Mouse (Mus musculus) lung, adult 2 months (tissue): ENCODE results near the gene She. TPM values are rescaled to one million over a fixed set of nuclear protein-coding genes. Genes with fewer than 3 reads are reported as not detected.

Experiments used
- DNase-seq: peaks from one replicate; pipeline ENCODE4 v3.0.0; 2022
- H3K4me1 ChIP-seq: fragments of 200-500 bp; 2 replicates; pipeline ENCODE4 v1.6.1; 2011; ENCODE audit warnings: low read length; ENCODE audit not compliant: control insufficient read depth, insufficient read depth
- H3K4me3 ChIP-seq: fragments of 200-500 bp; replicated peaks from 2 replicates; pipeline ENCODE3; 2011; ENCODE audit warnings: low read depth, mild to moderate bottlenecking, control low read depth, low read length; ENCODE audit errors: extremely low read depth
- CTCF ChIP-seq: fragments of 200-500 bp; IDR thresholded peaks from 2 replicates; pipeline ENCODE4 v1.5.1; 2011; ENCODE audit warnings: mild to moderate bottlenecking, low read length, control low read depth; ENCODE audit not compliant: insufficient read depth
- POLR2A ChIP-seq: fragments of 200-500 bp; IDR thresholded peaks from 2 replicates; pipeline ENCODE4 v1.6.1; 2011; ENCODE audit warnings: low read depth, mild to moderate bottlenecking, control low read depth, low read length, borderline replicate concordance; ENCODE audit errors: extremely low read depth
- WGBS: fragments of 180-500 bp; shearing (Covaris S2); methylation state at CpG from one replicate; pipeline ENCODE4 v1.1.7; 2018; 5-methylcytosine and 5-hydroxymethylcytosine counted together
- polyA plus RNA-seq: library from polyadenylated mRNA; depleted of rRNA; stranded (reverse); fragments of >200 nt; gene quantifications from 2 replicates; pipeline ENCODE4 v1.2.3, GENCODE M21; 2012

The She gene
- polyA plus RNA-seq, 1 experiment, result 15.1 TPM

- WGBS, result 70% methylated on average over 4 of the region's 4 CpGs
- no peak for DNase-seq
- TF ChIP-seq POLR2A (no peak), CTCF (no peak)
- H3K4me1 ChIP-seq, result peaks cover 10% of the 10 kb centered on the region; the same call in 1 of the 2 replicates
- H3K4me3 ChIP-seq, result no peak overlapping the region
Measured at GRCm38 (mm10) chr3:89876469-89876868, 45.3 kb downstream of the She start.

- Histone ChIP-seq H3K4me3 (no peak overlapping the region), H3K4me1 (peaks cover 8% of the 10 kb centered on the region; the same call in 1 of the 2 replicates)
- no peak for DNase-seq
- no peak for TF ChIP-seq POLR2A
- TF ChIP-seq CTCF, result no peak
- 82% methylated on average over 8 of the region's 8 CpGs for WGBS
Measured at GRCm38 (mm10) chr3:89877129-89877528, 46.0 kb downstream of the She start.

- DNase-seq, result no peak
- Histone ChIP-seq H3K4me3 (no peak overlapping the region), H3K4me1 (peaks cover 3% of the 10 kb centered on the region; the same call in 1 of the 2 replicates)
- WGBS, result 70% methylated on average over 3 of the region's 3 CpGs
- TF ChIP-seq POLR2A, result no peak
- TF ChIP-seq CTCF, result no peak
Measured at GRCm38 (mm10) chr3:89878456-89878855, 47.3 kb downstream of the She start.

DNA sequence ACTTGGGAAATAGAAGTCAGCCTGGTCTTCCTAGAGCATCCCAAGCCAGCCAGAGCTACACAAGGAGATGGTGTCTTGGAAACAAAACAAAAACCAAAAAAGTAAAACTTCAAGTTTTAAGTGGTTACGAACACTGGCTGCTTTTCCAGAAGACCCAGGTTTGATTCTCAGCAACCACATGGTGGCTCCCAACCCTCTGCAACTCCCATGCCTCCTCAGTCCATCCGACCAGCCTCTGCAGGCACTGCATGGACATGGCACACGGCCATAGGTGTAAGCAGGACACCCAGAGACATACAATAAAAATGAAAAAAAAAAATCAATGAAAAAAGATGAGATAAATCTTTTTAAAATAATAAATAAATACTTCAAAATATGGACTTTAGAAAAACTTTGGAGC lies 48.2 kb downstream of the She start:
- 63% methylated on average over 3 of the region's 3 CpGs for WGBS
- TF ChIP-seq CTCF (no peak), POLR2A (no peak)
- Histone ChIP-seq H3K4me3 (no peak overlapping the region), H3K4me1 (peaks cover 3% of the 10 kb centered on the region; the same call in 1 of the 2 replicates)
- DNase-seq, result no peak

- H3K4me3 ChIP-seq, result no peak overlapping the region
- no peak for DNase-seq
- 67% methylated on average over 5 of the region's 5 CpGs for WGBS
- TF ChIP-seq CTCF (no peak), POLR2A (no peak)
- peaks cover 3% of the 10 kb centered on the region; the same call in 1 of the 2 replicates for H3K4me1 ChIP-seq
Measured at GRCm38 (mm10) chr3:89880036-89880851, 49.1 kb downstream of the She start.

- no peak overlapping the region for H3K4me3 ChIP-seq
- DNase-seq, result no peak
- TF ChIP-seq POLR2A, result no peak
- TF ChIP-seq CTCF, result no peak
- H3K4me1 ChIP-seq, result peaks cover 3% of the 10 kb centered on the region; the same call in 1 of the 2 replicates
- 86% methylated on average over 8 of the region's 8 CpGs for WGBS
Measured at GRCm38 (mm10) chr3:89882556-89883181, 51.5 kb downstream of the She start.

DNA sequence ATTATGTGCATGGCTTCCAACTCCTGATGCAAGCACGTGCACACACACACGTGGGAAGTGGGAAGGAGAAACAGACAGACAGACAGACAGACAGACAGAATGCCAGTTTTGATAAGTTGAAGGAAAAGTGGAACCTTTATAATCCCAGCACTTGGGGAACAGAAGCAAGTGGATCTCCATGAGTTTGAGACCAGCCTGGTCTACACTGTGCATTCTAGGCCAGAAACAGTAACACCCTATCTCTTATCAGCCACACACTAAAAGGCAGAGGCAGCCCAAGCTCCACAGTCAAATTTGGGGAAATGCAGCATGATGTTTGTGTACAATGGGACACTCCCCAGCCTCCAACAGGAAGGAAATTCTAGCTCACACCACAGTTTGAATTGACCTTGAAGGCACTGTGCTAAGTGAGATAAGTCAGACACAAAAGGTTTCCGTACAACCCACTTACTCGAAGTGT lies 52.4 kb downstream of the She start:
- Histone ChIP-seq H3K4me1 (no peaks in the 10 kb centered on the region; the same call in 1 of the 2 replicates), H3K4me3 (no peak overlapping the region)
- WGBS, result 66% methylated on average over 4 of the region's 4 CpGs
- DNase-seq, result no peak
- TF ChIP-seq CTCF, result no peak
- no peak for TF ChIP-seq POLR2A

DNA sequence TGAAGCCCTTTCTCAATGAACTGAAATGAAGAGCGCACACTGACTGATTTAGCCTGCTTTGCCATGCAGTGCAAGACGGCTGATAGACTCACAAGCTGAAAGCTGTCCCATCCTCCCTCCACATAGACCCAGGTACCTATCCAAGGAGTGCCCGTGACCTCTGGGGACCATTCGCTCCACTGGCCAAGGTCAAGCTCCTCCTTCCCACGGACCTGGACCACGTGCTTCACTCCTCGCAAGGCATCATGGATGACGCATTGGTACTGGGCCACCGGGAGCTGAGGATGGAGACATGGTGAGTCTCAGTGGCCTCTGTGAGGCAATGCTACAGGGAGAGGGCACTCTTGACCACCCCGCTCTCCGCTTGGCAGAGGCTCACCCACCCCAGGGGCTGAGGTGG lies 54.6 kb downstream of the She start:
- no peak overlapping the region for H3K4me3 ChIP-seq
- WGBS, result 96% methylated on average over 11 of the region's 11 CpGs
- no peaks in the 10 kb centered on the region; the same call in 1 of the 2 replicates for H3K4me1 ChIP-seq
- no peak for DNase-seq
- no peak for TF ChIP-seq POLR2A
- no peak for TF ChIP-seq CTCF

DNA sequence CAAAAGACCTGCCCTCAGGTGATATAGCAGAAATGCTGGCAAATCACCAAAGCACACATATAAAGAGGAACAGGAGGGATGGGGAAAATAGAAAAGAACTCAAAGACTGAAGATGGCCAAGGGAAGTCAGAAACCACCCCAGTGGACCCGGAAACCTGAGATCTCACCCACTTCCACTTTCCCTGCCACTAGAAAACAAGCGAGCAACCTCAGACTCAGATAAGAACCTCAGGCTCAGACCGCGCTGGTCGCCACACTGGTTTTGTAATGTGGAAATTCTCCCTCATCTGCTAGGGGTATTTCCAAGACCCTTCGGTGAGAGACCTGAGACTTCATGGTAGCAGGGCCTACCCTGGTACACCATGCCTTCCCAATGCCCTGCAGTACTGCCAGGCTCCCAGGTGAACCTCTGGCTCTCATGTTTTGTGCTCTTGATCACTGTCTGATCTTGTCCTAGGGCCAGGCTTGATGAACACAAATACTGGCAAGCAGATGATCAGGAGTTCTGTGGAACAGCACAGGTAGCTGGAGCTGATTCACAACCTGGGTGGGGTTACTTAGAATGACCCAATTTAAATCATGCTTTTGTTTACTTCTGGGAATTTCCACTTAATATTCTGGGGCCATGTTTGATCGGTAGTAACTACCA lies 56.5 kb downstream of the She start:
- DNase-seq, result no peak
- Histone ChIP-seq H3K4me1 (no peaks in the 10 kb centered on the region; the same call in 1 of the 2 replicates), H3K4me3 (no peak overlapping the region)
- WGBS, result 70% methylated on average over 7 of the region's 7 CpGs
- TF ChIP-seq POLR2A, result no peak
- no peak for TF ChIP-seq CTCF
